Mouse (Mus musculus) limb, embryonic 12.5 days (tissue): ENCODE measurements around the gene Bbs9. TPM values are rescaled to one million over a fixed set of nuclear protein-coding genes. Genes with fewer than 3 reads are reported as not detected.

Experiments
- ATAC-seq: fragments of 200-750 bp; cut with Nextera tagmentation; 2 replicates; pipeline ENCODE4 v1.8.0; 2017; ENCODE audit warnings: low read depth, moderate TSS enrichment; ENCODE audit not compliant: insufficient number of reproducible peaks, insufficient read depth, low FRiP score, low TSS enrichment
- H3K27ac ChIP-seq: fragments of 300-500 bp; sonication (generic); 2 replicates; pipeline ENCODE4 v1.5.1; 2016; ENCODE audit warnings: mild to moderate bottlenecking, moderate library complexity
- H3K27me3 ChIP-seq: fragments of 300-500 bp; sonication (generic); 2 replicates; pipeline ENCODE4 v1.6.1; 2016; ENCODE audit warnings: mild to moderate bottlenecking, moderate library complexity
- H3K36me3 ChIP-seq: fragments of 300-500 bp; sonication (generic); 2 replicates; pipeline ENCODE4 v1.6.1; 2016; ENCODE audit warnings: mild to moderate bottlenecking, moderate library complexity
- H3K4me1 ChIP-seq: fragments of 300-500 bp; sonication (generic); replicated peaks from 2 replicates; pipeline ENCODE4 v1.6.1; 2016
- H3K4me2 ChIP-seq: fragments of 300-500 bp; sonication (generic); 2 replicates; pipeline ENCODE4 v1.6.1; 2016; ENCODE audit warnings: mild to moderate bottlenecking, moderate library complexity
- H3K4me3 ChIP-seq: fragments of 300-500 bp; sonication (generic); replicated peaks from 2 replicates; pipeline ENCODE4 v1.5.1; 2016; ENCODE audit warnings: mild to moderate bottlenecking
- H3K9ac ChIP-seq: fragments of 300-500 bp; sonication (generic); replicated peaks from 2 replicates; pipeline ENCODE4 v1.6.1; 2016; ENCODE audit warnings: mild to moderate bottlenecking, moderate library complexity
- H3K9me3 ChIP-seq: fragments of 300-500 bp; sonication (generic); 2 replicates; pipeline ENCODE4 v1.6.1; 2016; ENCODE audit warnings: mild to moderate bottlenecking, moderate library complexity
- WGBS: fragments of 180-500 bp; shearing (Covaris S2); methylation state at CpG from one replicate; pipeline ENCODE4 v1.1.7; 2016; 5-methylcytosine and 5-hydroxymethylcytosine counted together
- polyA plus RNA-seq: library from polyadenylated mRNA; unstranded; fragments of >200 nt; fragmentation: Nextera tagmentation; extraction: Ambion mirVana; gene quantifications from 2 replicates; pipeline ENCODE4 v1.2.1, GENCODE M21; 2016

The Bbs9 gene
- polyA plus RNA-seq, 1 experiment from 2014 or later = 18.1 TPM

DNA sequence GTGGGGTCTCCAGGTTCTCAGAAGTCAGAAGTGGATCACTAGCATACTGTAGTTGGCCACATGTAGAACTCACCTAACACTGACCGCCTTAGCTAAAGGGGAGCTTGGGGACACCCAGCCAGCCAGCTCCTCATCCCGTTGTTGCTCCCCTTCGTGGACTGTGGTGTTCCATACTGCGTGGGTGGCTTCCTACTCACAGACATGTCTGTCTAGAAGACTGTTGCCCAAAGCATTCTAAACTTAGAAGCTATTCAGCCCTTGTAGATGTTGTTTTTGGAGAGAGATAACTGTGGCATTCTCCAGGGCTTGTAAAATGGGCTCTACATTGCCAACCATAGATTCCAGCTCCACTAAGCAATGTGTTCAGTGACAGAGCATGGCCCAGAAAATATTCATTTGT, 310.5 kb downstream of the Bbs9 start:
- Histone ChIP-seq H3K4me1 (peaks cover 17% of the 10 kb centered on the region), H3K9me3 (no peaks in the 10 kb centered on the region), H3K9ac (no peak overlapping the region), H3K27me3 (no peaks in the 10 kb centered on the region), H3K27ac (no peak overlapping the region), H3K4me2 (no peak overlapping the region), H3K36me3 (no peaks in the 10 kb centered on the region), H3K4me3 (no peak overlapping the region)
- no peak for ATAC-seq
- 96% methylated on average over 4 of the region's 4 CpGs for WGBS

DNA sequence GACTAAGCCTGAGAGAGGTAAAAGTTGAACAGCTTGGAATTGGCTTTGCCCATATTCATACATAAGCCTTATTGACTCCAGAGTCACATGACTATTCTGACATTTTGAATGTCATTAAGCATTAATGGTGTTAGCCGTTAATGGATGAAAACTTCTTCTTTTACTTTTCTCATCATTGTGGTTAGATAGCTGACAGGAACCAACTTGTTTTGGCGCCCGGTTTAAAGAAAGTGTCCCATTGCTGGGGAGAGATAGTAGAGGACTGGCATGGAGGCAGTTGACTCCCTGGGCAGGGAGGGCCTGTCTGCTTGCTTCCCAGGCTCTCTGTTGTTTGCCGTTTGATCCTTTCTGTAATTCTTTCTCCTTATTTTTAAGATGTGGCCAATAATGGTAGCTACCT, 312.9 kb downstream of the Bbs9 start:
- Histone ChIP-seq H3K27me3 (no peaks in the 10 kb centered on the region), H3K4me2 (no peak overlapping the region), H3K9me3 (no peaks in the 10 kb centered on the region), H3K27ac (no peak overlapping the region), H3K4me3 (no peak overlapping the region), H3K4me1 (peaks cover 36% of the 10 kb centered on the region), H3K36me3 (no peaks in the 10 kb centered on the region), H3K9ac (no peak overlapping the region)
- no peak for ATAC-seq
- 90% methylated on average over 4 of the region's 4 CpGs for WGBS

GRCm38 (mm10) chr9:22788850-22789249, 313.3 kb downstream of the Bbs9 start:
- no peaks in the 10 kb centered on the region for H3K9me3 ChIP-seq
- no peak overlapping the region for H3K4me2 ChIP-seq
- H3K4me3 ChIP-seq = no peak overlapping the region
- no peaks in the 10 kb centered on the region for H3K36me3 ChIP-seq
- peaks cover 40% of the 10 kb centered on the region for H3K4me1 ChIP-seq
- no peak overlapping the region for H3K9ac ChIP-seq
- no peak overlapping the region for H3K27ac ChIP-seq
- no peaks in the 10 kb centered on the region for H3K27me3 ChIP-seq
- 91% methylated on average over 4 of the region's 4 CpGs for WGBS
- no peak for ATAC-seq

GRCm38 (mm10) chr9:22789380-22790168, 314.1 kb downstream of the Bbs9 start:
- Histone ChIP-seq H3K27ac (peak overlapping the region; percentile 56; the same call in 1 of the 2 replicates), H3K9me3 (no peaks in the 10 kb centered on the region), H3K36me3 (no peaks in the 10 kb centered on the region)

GRCm38 (mm10) chr9:22791208-22791607, 315.7 kb downstream of the Bbs9 start:
- ATAC-seq = no peak
- Histone ChIP-seq H3K36me3 (no peaks in the 10 kb centered on the region), H3K9ac (no peak overlapping the region), H3K9me3 (no peaks in the 10 kb centered on the region), H3K4me2 (no peak overlapping the region), H3K4me3 (no peak overlapping the region), H3K27ac (no peak overlapping the region), H3K27me3 (no peaks in the 10 kb centered on the region), H3K4me1 (peaks cover 40% of the 10 kb centered on the region)
- 84% methylated on average over 5 of the region's 5 CpGs for WGBS

More at GRCm38 (mm10) chr9:22789380-22790168, 314.1 kb downstream of the Bbs9 start:
- ATAC-seq = 0 out of 2 replicates have a peak, but pooled peaks have one; percentile 8
- 44% methylated on average over 9 of the region's 9 CpGs for WGBS
- H3K9ac ChIP-seq = no peak overlapping the region
- H3K4me2 ChIP-seq = no peak overlapping the region
- H3K4me1 ChIP-seq = peaks cover 40% of the 10 kb centered on the region
- no peaks in the 10 kb centered on the region for H3K27me3 ChIP-seq
- H3K4me3 ChIP-seq = no peak overlapping the region

DNA sequence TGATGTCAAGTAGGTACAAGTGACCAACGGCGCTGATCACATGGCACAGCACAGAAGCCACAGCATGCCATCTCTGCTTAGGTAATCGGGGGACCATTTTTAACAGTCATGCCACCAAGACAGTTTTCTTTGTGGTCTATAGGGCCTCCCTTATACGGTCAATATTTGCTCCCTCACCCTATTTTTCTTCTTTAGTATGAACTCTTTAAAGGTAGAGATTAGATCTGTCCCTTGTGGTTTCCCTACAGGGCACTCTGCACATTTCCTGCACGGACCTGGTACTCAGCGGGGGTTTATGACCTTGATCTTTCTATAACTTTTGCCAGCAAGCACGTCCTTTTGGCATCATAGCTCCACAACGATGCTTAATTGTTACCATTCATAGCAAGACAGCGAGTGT, 316.2 kb downstream of the Bbs9 start:
- Histone ChIP-seq H3K9ac (no peak overlapping the region), H3K4me1 (peaks cover 40% of the 10 kb centered on the region), H3K4me2 (no peak overlapping the region), H3K27ac (no peak overlapping the region), H3K36me3 (no peaks in the 10 kb centered on the region), H3K9me3 (no peaks in the 10 kb centered on the region), H3K27me3 (no peaks in the 10 kb centered on the region), H3K4me3 (no peak overlapping the region)
- 48% methylated on average over 9 of the region's 9 CpGs for whole genome bisulfite sequencing
- no peak for ATAC-seq

DNA sequence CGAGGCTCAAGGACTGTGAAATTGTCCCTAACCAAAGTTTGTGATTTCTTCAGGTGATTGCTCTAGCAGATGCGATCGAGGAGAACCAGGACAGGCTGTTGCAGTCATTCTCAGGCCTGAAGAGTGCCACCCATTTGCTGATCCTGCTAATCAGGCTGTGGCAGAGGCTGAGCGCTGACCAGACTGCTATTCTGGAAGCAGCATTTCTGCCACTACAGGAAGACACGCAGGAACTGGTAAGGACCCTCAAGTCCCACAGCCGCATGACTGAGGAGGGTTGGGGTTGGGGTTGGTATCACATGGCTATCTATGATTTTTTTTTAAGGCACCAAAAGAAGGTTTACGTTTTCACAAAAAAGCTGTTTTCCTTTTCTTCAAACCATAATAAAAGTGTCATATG, 318.2 kb downstream of the Bbs9 start:
- 42% methylated on average over 7 of the region's 7 CpGs for WGBS
- Histone ChIP-seq H3K4me3 (no peak overlapping the region), H3K9ac (no peak overlapping the region), H3K4me2 (no peak overlapping the region), H3K9me3 (no peaks in the 10 kb centered on the region), H3K4me1 (peaks cover 40% of the 10 kb centered on the region), H3K36me3 (no peaks in the 10 kb centered on the region), H3K27ac (no peak overlapping the region), H3K27me3 (no peaks in the 10 kb centered on the region)
- ATAC-seq = no peak

GRCm38 (mm10) chr9:22800675-22801074, 325.2 kb downstream of the Bbs9 start:
- no peak overlapping the region for H3K9ac ChIP-seq
- no peak overlapping the region for H3K4me3 ChIP-seq
- no peaks in the 10 kb centered on the region for H3K27me3 ChIP-seq
- no peak overlapping the region for H3K4me2 ChIP-seq
- ATAC-seq = no peak
- no peaks in the 10 kb centered on the region for H3K9me3 ChIP-seq
- no peaks in the 10 kb centered on the region for H3K4me1 ChIP-seq
- no peaks in the 10 kb centered on the region for H3K36me3 ChIP-seq
- no peak overlapping the region for H3K27ac ChIP-seq
- WGBS = 72% methylated on average over 7 of the region's 7 CpGs

DNA sequence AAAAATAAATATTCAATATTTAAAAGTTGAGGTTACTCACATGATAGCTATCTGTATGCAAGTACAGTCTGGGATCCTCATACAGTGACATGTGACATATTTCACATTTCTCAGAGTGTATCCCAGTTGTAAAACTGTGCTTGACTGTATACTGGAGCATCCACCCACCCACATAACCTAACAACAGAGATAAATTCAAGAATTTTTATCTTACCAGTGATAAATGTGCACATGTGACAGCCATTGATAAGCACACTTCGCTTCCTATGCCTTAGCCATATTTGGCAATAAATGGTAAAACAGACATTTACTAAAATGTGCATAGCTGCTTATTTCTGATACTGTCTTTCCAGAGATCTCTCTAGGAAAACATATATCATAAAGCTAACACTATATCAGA, 330.5 kb downstream of the Bbs9 start:
- no peaks in the 10 kb centered on the region for H3K9me3 ChIP-seq
- peaks cover 3% of the 10 kb centered on the region; the same call in 1 of the 2 replicates for H3K4me1 ChIP-seq
- no peak overlapping the region for H3K9ac ChIP-seq
- no peak for ATAC-seq
- no peak overlapping the region for H3K4me2 ChIP-seq
- 85% methylated on average over 1 of the region's 1 CpGs for WGBS
- H3K27me3 ChIP-seq = no peaks in the 10 kb centered on the region
- no peaks in the 10 kb centered on the region for H3K36me3 ChIP-seq
- no peak overlapping the region for H3K4me3 ChIP-seq
- H3K27ac ChIP-seq = no peak overlapping the region

GRCm38 (mm10) chr9:22806494-22806893, 331.0 kb downstream of the Bbs9 start:
- no peaks in the 10 kb centered on the region for H3K9me3 ChIP-seq
- H3K4me1 ChIP-seq = peaks cover 3% of the 10 kb centered on the region; the same call in 1 of the 2 replicates
- no peak overlapping the region for H3K9ac ChIP-seq
- no peaks in the 10 kb centered on the region for H3K36me3 ChIP-seq
- WGBS = 59% methylated on average over 5 of the region's 5 CpGs
- H3K4me3 ChIP-seq = no peak overlapping the region
- H3K27me3 ChIP-seq = no peaks in the 10 kb centered on the region
- H3K4me2 ChIP-seq = no peak overlapping the region
- ATAC-seq = no peak
- no peak overlapping the region for H3K27ac ChIP-seq

- H3K9me3 ChIP-seq = no peaks in the 10 kb centered on the region
- no peak overlapping the region for H3K4me3 ChIP-seq
- H3K4me1 ChIP-seq = peaks cover 5% of the 10 kb centered on the region; the same call in 1 of the 2 replicates
- H3K36me3 ChIP-seq = no peaks in the 10 kb centered on the region
- no peak for ATAC-seq
- H3K27me3 ChIP-seq = no peaks in the 10 kb centered on the region
- no peak overlapping the region for H3K27ac ChIP-seq
- no peak overlapping the region for H3K9ac ChIP-seq
- WGBS = 82% methylated on average over 5 of the region's 5 CpGs
- no peak overlapping the region for H3K4me2 ChIP-seq
These were observed 332.2 kb downstream of the Bbs9 start for GRCm38 (mm10) chr9:22807693-22808092.

DNA sequence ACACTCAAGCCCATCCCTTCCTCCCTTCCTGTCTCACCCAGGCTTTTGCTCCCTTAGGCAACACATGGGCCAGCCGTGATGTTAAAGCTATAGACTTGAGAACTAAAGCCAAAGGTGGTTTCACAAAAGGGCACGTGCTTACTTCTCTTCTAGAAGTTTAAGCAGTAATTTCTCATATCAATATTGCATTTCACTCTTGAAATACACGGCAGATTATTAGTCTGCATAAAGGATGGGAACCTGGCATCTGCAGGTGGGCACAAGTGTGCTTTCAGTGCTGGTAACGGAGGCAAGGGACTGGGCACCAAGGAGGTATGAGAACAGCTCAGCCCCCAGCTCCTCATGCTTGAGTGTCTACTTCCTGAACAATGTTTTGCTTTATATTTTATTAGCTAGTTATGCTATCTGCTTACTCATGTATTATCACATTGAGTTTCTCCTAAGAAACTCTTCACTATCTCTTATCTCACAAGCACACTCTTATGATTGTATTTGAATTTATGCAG, 334.2 kb downstream of the Bbs9 start:
- no peaks in the 10 kb centered on the region for H3K27me3 ChIP-seq
- WGBS = 92% methylated on average over 4 of the region's 4 CpGs

More for the DNA sequence above, 334.2 kb downstream of the Bbs9 start:
- Histone ChIP-seq H3K27ac (no peak overlapping the region), H3K36me3 (no peaks in the 10 kb centered on the region), H3K9ac (no peak overlapping the region), H3K9me3 (no peaks in the 10 kb centered on the region), H3K4me3 (no peak overlapping the region), H3K4me1 (peaks cover 13% of the 10 kb centered on the region), H3K4me2 (no peak overlapping the region)
- ATAC-seq = no peak
